ENCODE assay signal across 15 mouse cellular contexts in genomic region chr1:120229723-120230471, GRCm38 (mm10). TPM values are rescaled to one million over a fixed set of nuclear protein-coding genes. Genes with fewer than 3 reads are reported as not detected.
DNase-seq lines count a peak whose midpoint lies in the region; ATAC-seq and TF ChIP-seq lines count a peak whose summit lies in the region.
"Had no signal": no experiment of that assay in that cellular context is flagged by ENCODE, and none has a peak within 500 bp of the region (broad histone marks: within the 10 kb centered on the region; RNA-seq: fewer than 3 reads in every experiment).

No protein-coding gene starts in this region.

- WGBS in heart, embryonic 12.5 days: 83% methylated on average over 10 of the region's 10 CpGs
- 77% methylated on average over 10 of the region's 10 CpGs for WGBS in midbrain, postnatal 0 days
- 83% methylated on average over 10 of the region's 10 CpGs for WGBS in midbrain, embryonic 15.5 days

- H3K27ac ChIP-seq in heart, embryonic 12.5 days (ENCODE audit: poor library complexity, severe bottlenecking): no peak overlapping the region
- H3K27ac ChIP-seq in midbrain, postnatal 0 days (ENCODE audit: low read depth, low read length): no peak overlapping the region
- H3K27ac ChIP-seq in midbrain, embryonic 15.5 days: no peak overlapping the region
- H3K27ac ChIP-seq: kidney, embryonic 15.5 days; macrophage had no signal

- H3K27me3 ChIP-seq in heart, embryonic 12.5 days (replicated peaks): 0 out of 2 replicates have a peak, but pooled peaks cover 3% of the 10 kb centered on the region
- no peaks in the 10 kb centered on the region for H3K27me3 ChIP-seq in midbrain, postnatal 0 days (ENCODE audit: insufficient read depth, low read length)
- no peaks in the 10 kb centered on the region for H3K27me3 ChIP-seq in midbrain, embryonic 15.5 days (replicated peaks)

- no peak for TF ChIP-seq CTCF in midbrain, postnatal 0 days (IDR thresholded peaks at IDR 0.05)

- no peaks in the 10 kb centered on the region for H3K36me3 ChIP-seq in heart, embryonic 12.5 days
- H3K36me3 ChIP-seq in midbrain, postnatal 0 days (ENCODE audit: insufficient read depth, low read length): no peaks in the 10 kb centered on the region
- H3K36me3 ChIP-seq in midbrain, embryonic 15.5 days (replicated peaks): no peaks in the 10 kb centered on the region
- H3K36me3 ChIP-seq: kidney, embryonic 15.5 days had no signal

- H3K9me3 ChIP-seq in heart, embryonic 12.5 days (replicated peaks): no peaks in the 10 kb centered on the region
- H3K9me3 ChIP-seq in midbrain, postnatal 0 days (ENCODE audit: low read length): no peaks in the 10 kb centered on the region
- H3K9me3 ChIP-seq in midbrain, embryonic 15.5 days: no peaks in the 10 kb centered on the region
- H3K9me3 ChIP-seq: kidney, embryonic 15.5 days had no signal

- no peak for ATAC-seq in heart, embryonic 12.5 days (ENCODE audit: insufficient number of reproducible peaks, low FRiP score)
- ATAC-seq in midbrain, postnatal 0 days (ENCODE audit: low FRiP score): no peak
- no peak for ATAC-seq in midbrain, embryonic 15.5 days (replicated peaks)

- H3K9ac ChIP-seq in heart, embryonic 12.5 days: no peak overlapping the region
- no peak overlapping the region for H3K9ac ChIP-seq in midbrain, postnatal 0 days (replicated peaks; ENCODE audit: low read length, poor library complexity, severe bottlenecking)
- H3K9ac ChIP-seq in midbrain, embryonic 15.5 days: no peak overlapping the region
- H3K9ac ChIP-seq: kidney, embryonic 15.5 days; lung, embryonic 14.5 days had no signal

- H3K4me2 ChIP-seq in heart, embryonic 12.5 days: no peak overlapping the region
- H3K4me2 ChIP-seq in midbrain, postnatal 0 days (ENCODE audit: low read depth, low read length, poor library complexity, severe bottlenecking): no peak overlapping the region
- H3K4me2 ChIP-seq in midbrain, embryonic 15.5 days: no peak overlapping the region
- H3K4me2 ChIP-seq: kidney, embryonic 15.5 days; lung, embryonic 14.5 days had no signal

- H3K4me1 ChIP-seq in heart, embryonic 12.5 days (replicated peaks): peaks cover 11% of the 10 kb centered on the region
- no peaks in the 10 kb centered on the region for H3K4me1 ChIP-seq in midbrain, postnatal 0 days (ENCODE audit: insufficient read depth, low read length)
- no peaks in the 10 kb centered on the region for H3K4me1 ChIP-seq in midbrain, embryonic 15.5 days

- peak; percentile 47 to 61 for DNase-seq in heart, adult 18-20 months
- DNase-seq in midbrain, postnatal 0 days (ENCODE audit: low spot score): peak; percentile 25
- DNase-seq in gastrocnemius, postnatal 25 days: peak; percentile 66
- DNase-seq in frontal cortex, adult 2 months (ENCODE audit: extremely low spot score in 1 of 2, low spot score in 1 of 2): no peak
- DNase-seq in spleen, adult 18-20 months: no peak
- no peak for DNase-seq in spleen, postnatal 14 days (ENCODE audit: low spot score in 2 of 2)
- DNase-seq: cerebellum, adult 11 months; cerebellum, postnatal 25 days; lung, embryonic 14.5 days; midbrain, embryonic 14.5 days; right cerebral cortex, postnatal 25 days had no signal

- no peak overlapping the region for H3K4me3 ChIP-seq in heart, embryonic 12.5 days
- no peak overlapping the region for H3K4me3 ChIP-seq in midbrain, postnatal 0 days (ENCODE audit: low read depth, low read length)
- H3K4me3 ChIP-seq in midbrain, embryonic 15.5 days: no peak overlapping the region
- H3K4me3 ChIP-seq: kidney, embryonic 15.5 days had no signal

RNA-seq across cellular contexts. Expression of gene Steap3, which starts 42.6 kb away (rescaled TPM):
- 10 to 100 TPM; 25.5 to 26.5 TPM for total RNA-seq in heart, adult 18-20 months (2021)
- polyA plus RNA-seq in heart, embryonic 12.5 days (2016; fragmentation: Nextera tagmentation; extraction: Ambion mirVana): 14.2 and 16.0 TPM in 2 replicates
- total RNA-seq in midbrain, postnatal 0 days (2014; rRNA removed): 3.7 and 5.5 TPM in 2 replicates
- 5.4 and 5.9 TPM in 2 replicates for polyA plus RNA-seq in midbrain, postnatal 0 days (2015; fragmentation: Nextera tagmentation; extraction: Ambion mirVana)
- 4.1 and 4.9 TPM in 2 replicates for polyA plus RNA-seq in midbrain, embryonic 15.5 days (2015; fragmentation: Nextera tagmentation; extraction: Ambion mirVana)
- total RNA-seq in gastrocnemius, postnatal 25 days (2021): 10 to 100 TPM; 21.6 to 22.6 TPM
- 11.3 and 14.0 TPM in 2 replicates for polyA plus RNA-seq in frontal cortex, adult 2 months (2012; rRNA removed)

Comparison
In these comparisons a context has a peak if more than half of its experiments do, and no peak if none do; other contexts are left out.
1. DNase-seq: peak in heart, adult 18-20 months (2 of 2), midbrain, postnatal 0 days (single experiment) and gastrocnemius, postnatal 25 days (single experiment); none in frontal cortex, adult 2 months (0 of 2), spleen, adult 18-20 months (0 of 2) and spleen, postnatal 14 days (0 of 2).